Mouse (Mus musculus) T-helper 2 cell (primary cell): Measurements from ENCODE around the gene Rcn2.
"Not testable (repeated sequence)": the region's sequence is repeated elsewhere in the genome, so short reads cannot be mapped to it uniquely, and the experiment has no call there.

Experiments
- in situ Hi-C: fragments of 300-600 bp; cut with MboI, MseI; formaldehyde crosslinking; loops from one replicate; pipeline ENCODE4 v1.15.1; 2025; ENCODE audit warnings: high pct_unique_total_duplicates

Rcn2 gene

DNA sequence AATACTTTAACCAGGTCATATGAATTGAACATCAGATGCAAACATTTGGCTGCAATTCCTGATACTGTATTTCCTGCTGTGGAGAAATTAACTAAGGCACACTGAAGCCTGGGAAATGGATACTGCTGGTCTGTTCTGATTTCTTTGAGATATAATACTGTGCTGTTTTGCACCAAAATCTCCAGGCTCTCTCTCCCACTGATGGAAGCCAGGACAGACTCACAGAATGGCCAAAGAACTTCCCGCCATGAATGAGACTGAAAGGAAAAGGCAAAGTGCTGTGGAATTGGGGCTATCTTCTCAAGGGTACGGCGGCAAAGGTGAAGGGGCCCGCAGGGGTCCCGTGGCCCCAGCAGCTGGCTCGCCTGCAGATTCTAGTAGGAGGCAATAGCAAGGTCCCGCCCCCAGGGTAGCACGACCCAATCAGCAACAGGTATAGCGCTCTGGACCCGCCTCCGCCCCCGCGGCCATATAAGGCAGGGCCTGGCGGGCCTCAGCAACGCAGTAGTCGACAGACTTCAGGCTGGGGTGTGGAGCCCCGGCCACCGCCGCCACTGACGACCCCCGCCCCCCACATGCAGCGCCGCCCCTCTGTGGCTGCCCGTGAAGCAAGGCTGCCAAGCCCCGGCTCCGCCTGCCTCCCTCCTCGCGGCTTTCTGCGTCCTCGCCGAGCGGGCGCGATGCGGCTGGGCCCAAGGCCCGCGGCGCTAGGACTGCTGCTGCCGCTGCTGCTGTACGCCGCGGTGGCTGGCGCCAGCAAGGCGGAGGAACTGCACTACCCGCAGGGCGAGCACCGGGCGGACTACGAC is at the start of gene Rcn2:
Gene Rcn2 (plus strand): TSS at position 474 of the 809 bp plus-strand sequence.
- in situ Hi-C loops = no loop called here

DNA sequence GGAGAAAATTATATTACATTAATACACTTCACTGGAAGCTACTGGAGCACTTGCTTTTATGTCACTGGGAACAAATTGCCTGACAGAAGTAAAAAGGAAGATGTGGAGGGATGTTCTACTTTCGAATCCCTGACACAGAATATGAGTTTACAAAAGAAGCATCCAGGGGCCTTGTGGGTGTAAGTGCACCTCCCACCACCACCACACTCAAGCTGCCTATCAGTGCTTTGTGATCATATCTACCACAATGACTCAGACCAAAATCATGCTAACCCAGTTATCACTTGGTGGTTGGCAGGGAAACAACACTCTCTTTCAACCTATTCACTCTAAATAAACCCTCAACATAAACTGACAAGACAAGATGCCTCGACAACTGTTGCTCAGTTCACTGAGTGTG is 37.0 kb upstream of the Rcn2 start:
- in situ Hi-C loops = not testable (repeated sequence)

DNA sequence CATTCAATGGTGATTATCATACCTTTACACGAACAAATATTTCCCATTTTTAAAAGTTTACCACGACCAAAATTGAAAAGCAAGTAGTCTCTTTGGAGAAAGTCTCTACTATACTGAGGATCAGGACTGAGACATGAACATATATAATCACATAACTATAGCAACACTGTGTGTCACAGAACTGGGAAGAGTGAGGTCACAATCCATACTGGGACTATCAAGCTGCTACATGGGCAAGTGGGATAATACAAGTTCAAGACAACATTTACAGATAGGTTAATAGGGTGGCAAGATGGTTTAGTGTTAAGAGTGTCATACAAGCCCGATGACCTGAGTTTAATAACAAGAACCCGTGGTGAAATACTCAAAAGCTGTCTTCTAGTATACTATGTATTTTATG is 31.2 kb upstream of the Rcn2 start, which contains the start of gene 4930563M21Rik:
Gene 4930563M21Rik (minus strand): TSS at position 101 of the 400 bp plus-strand sequence.
- in situ Hi-C loops = no loop called here

DNA sequence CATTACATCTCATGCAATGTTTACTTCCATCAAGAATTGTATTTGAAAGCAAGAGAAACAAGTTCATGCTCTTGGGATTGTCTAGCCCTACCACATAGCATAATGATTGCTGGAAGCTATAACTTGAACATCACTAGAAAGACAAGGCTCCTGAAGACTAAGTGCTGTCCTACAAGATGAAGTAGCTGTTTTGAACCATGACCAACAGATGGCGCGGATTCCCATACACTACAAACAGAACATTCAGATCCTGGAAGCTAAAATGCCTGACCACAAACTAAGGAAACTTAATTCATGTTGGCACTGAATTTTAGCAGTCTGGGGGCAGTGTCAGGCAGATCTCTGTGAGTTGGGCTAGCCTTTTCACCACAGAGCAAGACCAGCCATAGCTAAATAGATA is 16.9 kb upstream of the Rcn2 start:
- in situ Hi-C loops = no loop called here

DNA sequence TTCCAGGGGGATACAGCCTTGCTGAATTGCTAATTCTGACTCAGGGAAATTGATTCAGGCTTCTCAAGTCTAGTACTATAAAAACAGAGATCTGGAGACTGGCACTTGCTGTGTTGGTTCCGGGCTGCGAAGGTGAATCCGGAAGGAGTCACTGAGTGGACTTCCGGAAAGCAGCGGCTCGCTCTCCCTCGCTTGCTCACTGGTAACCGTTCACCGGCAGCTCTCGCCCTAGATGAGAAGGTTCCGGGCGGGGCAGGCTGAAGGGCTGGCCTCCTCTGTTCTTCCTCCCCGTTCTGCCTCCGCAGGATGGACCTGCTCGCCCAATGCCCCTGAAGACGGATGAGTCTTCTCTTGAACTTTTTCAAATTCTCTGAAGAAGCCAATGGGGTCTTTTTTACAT is 14.4 kb upstream of the Rcn2 start:
- in situ Hi-C loops = no loop called here

DNA sequence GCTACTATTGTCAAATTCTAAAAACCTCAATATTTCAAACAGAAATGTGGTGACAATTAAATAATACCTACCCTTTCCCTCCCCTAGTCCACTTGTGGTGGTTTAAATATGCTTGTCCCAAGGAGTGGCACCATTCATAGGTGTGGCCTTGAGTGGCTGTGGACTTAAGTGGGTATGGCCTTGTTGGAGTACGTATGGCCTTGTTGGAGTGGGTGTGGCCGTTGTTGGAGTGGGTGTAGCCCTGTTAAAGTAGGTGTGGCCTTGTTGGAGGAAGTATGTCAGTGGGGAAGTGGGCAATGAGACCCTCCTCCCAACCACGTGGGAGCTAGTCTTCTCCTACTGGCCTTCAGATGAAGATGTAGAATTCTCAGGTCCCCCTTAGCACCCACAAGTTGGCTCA is 9.4 kb upstream of the Rcn2 start:
- in situ Hi-C loops = no loop called here

DNA sequence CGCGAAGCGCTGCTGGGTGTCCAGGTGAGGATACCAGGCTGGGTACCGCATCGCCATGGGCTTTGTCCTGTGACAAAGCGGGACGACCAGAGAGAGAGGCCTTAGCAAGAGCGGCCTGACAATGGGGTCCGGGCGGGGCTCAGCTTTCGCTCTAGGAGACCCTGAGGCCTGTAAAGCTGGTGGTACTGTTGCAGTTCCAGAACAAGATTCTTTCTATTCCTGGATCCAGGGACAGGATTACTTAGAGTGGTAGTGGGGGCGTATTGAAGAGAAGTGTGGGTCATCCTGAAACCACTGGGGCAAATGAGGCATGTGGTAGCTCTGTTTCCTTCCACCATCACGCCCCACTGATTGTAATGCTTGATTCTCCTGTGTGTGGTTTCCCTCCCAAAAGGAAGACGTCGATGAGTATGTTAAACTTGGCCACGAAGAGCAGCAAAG is 556 bp downstream of the Rcn2 start:
- in situ Hi-C loops = no loop called here

DNA sequence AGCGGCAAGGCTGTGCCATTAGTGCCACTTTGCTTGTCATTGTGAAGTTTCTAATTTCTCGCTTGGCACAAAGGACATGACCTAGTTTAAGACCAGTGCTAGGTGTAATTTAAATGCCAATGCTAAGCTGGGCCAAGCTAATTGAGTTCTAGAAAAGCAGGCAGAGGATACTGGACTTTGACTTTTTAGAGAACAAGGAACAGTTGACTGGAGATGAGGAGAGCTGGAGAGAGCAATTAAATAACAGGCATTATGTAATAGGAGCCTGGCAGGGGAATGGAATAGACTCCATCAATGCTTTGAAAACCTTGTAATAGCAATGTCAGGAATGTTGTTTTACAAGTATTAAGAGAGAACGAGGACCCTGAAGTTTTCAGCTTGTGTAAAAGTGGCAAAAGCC is 12.2 kb downstream of the Rcn2 start:
- in situ Hi-C loops = no loop called here

DNA sequence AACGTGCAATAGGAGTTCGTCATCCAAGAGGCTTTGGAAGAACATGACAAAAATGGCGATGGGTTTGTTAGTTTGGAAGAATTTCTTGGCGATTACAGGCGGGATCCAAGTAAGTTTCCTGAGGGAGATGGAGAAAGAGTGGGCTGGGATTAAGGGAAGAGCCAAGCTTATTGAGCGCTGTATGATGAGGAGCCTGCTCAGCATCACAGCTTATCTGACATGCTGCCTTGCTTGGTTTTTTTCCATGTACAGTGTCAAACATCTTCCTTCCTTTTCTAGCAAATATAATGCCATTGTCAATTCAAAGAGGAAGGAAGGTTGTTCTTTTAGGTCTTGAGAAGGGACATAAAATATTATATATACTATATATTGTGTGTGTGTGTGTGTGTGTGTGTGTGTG is 14.5 kb downstream of the Rcn2 start:
- in situ Hi-C loops = no loop called here

DNA sequence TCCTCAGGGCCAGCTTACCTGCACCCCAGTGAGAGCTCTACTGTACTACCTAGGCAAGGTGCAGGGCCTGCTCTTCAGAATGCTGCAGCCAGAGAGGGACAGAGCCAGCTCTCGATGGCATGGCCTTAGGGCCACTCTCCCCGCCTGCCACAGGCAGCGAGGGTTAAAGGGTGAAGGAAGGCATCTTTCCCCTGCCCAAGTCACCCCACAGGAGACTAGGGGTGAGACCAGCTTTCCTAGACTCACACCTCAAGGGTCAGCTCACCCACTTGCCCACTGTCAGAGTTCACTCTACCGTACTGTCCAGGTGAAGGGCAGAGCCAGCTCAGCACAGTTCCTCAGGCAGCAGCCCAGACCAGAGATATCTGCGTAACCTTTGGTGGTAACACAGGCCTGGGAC is 20.7 kb downstream of the Rcn2 start:
- in situ Hi-C loops = no loop called here

DNA sequence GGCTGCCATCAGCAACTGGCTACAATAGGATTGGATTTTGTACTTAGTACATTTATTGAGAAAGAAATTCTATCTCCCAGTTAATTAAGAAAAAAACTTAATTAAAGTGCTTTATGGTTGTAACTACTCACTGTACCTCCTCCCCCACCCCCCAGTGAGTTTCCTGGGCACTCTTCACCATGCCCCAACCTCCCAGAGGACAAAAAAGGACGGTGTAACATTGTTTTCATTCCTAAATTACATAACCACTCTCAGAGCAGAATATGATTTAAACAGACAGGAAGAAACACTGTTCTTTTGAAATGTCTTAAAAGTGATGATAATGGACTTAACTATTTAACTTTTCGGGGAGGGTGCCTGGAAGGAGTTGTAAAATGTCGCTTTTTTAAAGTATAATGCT is 23.4 kb downstream of the Rcn2 start:
- in situ Hi-C loops = no loop called here

DNA sequence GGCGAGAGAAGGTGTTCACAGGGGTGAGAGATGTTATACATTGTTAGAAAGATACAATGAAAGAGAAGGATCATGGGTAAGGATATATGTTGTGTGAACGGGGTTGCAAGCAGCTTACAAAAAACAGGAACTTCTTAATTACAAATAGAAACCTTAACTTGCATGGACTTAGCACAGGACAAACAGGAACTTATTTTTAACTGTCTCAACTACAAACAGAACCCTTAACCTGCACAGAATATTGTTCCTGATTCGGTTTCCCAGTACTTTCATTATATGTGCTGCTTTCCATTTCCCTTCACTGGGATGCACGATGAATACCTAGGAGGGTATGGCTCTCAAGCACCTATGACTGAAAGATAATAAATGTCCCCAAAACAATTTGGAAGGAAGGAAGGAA is 26.3 kb downstream of the Rcn2 start:
- in situ Hi-C loops = no loop called here

DNA sequence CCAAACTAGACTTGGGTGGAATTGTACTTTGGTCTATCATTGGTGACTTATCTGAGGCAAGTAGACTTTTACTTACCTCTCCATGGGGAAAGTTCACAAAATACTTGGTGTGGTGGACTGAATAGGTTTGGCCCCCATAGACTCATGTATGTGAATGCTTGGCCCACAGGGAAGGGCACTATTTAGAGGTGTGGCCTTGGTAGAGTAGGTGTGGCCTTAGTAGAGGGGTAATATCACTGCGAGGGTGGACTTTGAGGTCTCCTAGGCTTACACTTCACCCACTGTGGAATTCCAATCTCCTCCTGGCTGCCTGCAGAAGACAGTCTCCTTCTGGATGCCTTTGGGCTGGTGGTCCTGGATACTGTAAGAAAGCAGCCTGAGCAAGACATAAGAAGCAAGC is 27.0 kb downstream of the Rcn2 start:
- in situ Hi-C loops = no loop called here

DNA sequence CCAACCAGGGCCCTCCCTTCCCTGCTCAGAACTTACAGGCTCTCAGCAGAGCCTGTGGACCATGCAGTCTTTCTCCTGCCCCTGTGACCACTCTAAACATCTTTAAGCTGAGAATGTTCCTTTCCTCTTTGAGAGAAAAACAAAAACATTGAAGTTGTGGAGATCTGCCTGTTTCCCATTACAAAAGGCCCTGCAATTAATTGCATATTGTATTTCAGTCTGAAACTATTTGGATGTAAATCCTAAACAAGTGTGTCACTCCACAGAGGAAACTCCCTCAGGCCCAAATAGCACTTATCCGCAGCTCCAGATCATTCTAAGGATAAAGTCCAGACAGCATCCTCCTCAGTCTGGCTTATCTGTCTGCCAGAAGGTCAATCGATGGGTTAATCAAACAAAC is 31.2 kb downstream of the Rcn2 start:
- in situ Hi-C loops = no loop called here

DNA sequence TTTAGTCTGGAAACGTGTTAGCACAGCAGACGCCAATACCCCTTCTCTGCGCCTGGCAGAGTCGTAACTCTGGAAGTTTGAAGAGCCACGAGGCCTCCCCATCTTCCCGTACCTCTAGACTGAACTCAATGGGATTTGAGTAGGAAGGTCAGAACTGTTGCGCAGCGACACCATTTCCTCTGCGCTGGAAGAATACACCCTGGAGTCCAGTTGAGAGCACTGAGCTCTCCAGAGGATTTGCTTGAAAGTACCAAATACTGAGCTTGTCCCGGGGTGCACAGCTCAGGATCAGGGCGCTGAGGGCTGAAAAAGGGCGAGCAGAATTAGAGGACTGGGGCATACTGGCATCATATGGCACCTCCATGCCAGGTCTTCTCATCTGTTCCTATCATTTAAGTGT is 33.2 kb downstream of the Rcn2 start:
- in situ Hi-C loops = no loop called here

DNA sequence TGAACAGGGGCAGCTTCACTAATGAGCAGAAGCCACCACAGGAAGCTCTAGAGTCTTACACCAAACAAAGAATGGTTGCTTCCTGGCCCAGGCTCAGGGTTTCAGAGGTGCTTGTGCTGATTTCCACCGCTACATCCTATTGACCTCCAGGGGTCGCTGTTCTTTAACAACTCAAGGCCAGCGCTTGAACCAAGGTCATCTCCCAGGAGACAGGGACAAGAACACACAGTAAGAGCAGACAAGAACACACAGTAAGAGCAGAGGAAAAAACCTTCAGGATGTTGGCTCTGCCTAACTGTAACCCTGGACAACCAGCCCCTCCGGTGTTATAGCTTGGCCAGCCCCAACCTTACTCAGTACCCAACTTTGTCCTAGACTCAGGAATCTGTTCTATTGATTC is 33.6 kb downstream of the Rcn2 start:
- in situ Hi-C loops = no loop called here

DNA sequence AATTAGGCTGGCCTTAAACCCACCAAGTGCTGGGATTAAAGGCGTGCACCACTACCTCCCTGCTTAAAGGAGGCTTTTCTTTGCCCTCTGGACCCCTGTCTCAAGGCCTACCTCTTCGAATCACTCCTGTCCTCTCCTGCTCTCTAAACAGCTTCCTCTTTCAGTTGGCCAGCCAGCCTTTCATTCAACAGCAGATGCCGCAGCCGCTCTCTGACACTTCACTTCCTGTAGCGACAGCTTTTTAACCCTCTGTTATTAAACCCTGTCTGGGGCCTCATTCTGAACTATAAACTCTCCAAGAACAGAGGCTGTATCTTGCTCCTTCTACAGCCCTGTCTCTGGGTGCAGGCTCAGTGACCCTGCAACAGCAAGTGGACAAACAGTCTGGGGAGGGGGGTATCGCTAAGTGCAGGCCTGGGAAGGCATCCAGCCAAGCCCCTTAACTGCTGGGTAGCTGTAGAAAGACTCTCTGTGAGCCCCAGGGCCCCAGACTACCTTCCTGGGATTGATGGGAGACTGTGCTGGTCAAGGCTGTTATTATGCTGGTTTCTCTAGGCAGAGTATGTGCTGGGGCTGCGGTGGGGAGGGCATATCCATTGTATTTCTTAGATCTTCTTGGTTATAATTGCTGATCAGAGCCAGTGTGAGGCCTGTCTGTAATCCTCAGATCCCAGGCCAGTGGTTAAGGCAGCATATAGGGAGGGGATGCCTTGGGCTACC is 34.4 kb downstream of the Rcn2 start:
- in situ Hi-C loops = no loop called here

DNA sequence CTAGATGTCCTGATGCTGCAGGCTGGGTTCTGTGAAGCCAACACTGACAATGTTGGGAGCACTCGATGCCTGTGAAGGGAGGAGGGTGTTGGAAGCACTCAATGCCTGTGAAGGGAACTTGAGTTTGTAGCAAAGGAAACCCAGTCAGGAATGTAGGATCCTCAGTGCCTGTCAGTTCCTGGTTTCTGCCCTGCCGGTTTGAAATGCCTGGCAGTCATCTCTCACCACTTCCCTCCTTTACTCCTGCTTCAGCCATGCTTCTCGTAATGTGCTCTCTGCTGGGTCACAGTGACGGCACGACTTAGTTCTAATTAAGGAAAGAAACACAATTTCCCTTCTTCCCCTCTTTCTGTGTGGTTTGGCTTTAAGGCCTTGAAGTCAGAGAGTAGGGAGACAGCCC is 37.9 kb downstream of the Rcn2 start:
- in situ Hi-C loops = no loop called here

DNA sequence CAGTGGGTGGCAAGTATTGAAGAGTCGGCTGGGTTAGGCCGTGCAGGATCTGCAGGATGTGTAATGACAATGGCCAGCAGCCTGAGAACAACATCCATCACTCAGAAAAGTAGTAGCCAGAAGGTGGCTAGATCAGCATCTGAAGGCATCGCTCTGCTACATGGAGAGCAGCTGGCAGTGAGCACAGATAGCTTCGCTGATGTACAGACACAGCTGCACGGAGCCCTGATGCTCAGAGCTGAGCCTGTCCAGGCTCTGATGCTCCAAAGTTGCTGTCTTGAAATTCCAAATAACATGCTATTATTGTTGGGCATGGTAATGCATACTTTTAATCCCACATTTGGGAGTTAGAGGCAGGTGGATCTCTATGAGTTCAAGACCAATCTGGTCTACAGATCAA is 44.9 kb downstream of the Rcn2 start:
- in situ Hi-C loops = no loop called here

DNA sequence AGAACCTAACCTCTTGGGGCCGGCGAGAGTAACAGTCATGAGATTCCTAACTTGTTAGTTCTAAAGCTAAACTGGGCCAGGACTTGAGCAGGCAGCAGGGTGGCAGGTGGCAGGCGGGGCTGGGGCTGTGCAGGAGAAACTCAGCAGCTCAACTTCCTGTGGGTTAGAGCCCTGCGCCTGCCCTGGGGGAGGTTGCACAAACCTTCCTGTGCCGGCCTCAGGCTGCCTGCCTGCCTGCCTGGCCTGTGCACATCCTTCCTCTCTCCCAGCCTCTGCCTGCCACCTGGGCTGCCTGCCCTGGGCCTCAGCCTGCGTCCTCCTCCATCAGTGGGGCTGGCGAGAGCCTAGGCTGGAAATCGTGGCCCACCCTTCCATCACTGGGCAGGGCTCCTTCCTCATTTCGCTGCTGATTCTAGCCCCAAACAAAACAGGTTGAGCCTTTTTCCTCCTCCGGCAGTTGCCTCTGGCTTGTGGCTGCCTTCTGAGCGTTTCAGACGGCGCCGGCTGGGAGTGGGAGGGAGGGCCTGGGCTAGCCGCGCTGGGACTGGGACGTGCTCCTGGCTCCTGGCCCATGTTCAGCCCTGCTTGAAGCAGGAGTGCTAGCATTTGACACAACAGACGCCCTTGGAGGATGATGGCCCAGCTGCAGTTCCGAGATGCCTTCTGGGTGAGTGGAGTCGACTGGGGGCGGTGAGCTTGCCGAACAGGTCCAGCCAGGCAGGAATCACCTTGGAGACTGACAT is 48.3 kb downstream of the Rcn2 start, which contains the start of gene Pstpip1:
Gene Pstpip1 (plus strand): TSS at position 185 of the 743 bp plus-strand sequence.
- in situ Hi-C loops = no loop called here

DNA sequence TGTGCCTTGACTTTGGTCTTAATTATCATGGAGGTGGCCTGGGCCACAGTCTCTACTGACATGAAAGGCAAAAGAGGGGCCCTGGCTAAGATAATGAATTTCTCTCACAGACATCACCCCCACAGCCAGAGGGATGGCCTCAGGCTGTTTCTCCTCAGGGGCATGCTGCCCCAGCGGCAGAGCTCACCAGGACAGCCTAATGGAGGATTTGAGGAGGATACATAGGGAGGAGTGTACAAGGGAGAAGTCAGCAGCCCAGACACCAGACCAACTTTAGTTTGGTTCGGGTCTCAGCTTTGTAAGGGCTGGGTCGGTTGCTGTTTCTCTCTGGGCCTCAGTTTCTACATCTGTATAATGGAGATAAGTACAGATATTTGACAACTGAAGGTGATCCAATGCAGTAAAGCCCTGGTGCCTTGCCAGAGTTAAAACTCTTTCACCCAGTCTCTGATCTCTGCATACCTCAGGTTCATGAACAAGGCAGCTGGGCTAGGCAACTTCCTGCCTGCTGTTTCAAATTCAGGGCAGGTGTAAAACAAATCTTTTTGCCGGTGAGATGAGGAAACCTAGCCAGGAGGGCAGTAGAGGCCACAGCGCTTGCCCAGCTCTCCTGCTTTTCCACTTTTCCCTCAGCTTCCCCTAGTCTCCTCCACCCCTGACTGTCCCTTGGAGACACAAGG is 49.0 kb downstream of the Rcn2 start:
- in situ Hi-C loops = no loop called here

DNA sequence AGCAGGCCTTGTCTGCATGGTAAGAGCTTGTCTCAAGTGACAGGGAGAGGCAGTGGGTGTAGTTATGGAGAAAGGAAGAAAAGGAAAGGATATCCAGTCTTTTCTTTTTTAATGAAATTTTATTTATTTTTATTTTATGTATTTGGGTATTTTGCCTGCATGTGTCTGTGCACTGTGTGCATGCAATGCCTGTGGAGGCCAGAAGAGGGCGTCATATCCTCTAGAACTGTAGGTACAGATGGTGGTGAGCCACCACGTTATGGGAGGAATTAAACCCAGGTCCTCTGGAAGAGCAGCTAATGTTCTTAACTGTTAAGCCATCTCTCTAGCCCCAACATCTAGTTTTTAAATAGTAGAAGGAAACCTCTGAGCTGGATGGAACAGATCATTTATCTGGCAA is 50.5 kb downstream of the Rcn2 start:
- in situ Hi-C loops = no loop called here
